Mouse (Mus musculus): ENCODE measurements around the gene Zfp54. TPM values are rescaled to one million over a fixed set of nuclear protein-coding genes. Genes with fewer than 3 reads are reported as not detected.

Gene Zfp54
- polyA plus RNA-seq, 1 experiment from 2014 or later = 5.4 TPM

Other genes with a start within 250 kb of the Zfp54 start
- not detected in 2 replicates for gene Vmn1r234, start 197.1 kb upstream of the Zfp54 start, polyA plus RNA-seq (2014; fragmentation: Nextera tagmentation; extraction: Ambion mirVana)
- gene Vmn1r235, start 166.8 kb upstream of the Zfp54 start, polyA plus RNA-seq (2014; fragmentation: Nextera tagmentation; extraction: Ambion mirVana) = not detected in 2 replicates
- not detected in 2 replicates for gene Vmn1r236, start 140.3 kb upstream of the Zfp54 start, polyA plus RNA-seq (2014; fragmentation: Nextera tagmentation; extraction: Ambion mirVana)
- not detected in 2 replicates for gene Vmn1r237, start 111.4 kb upstream of the Zfp54 start, polyA plus RNA-seq (2014; fragmentation: Nextera tagmentation; extraction: Ambion mirVana)
- gene Zfp677, start 39.5 kb upstream of the Zfp54 start, polyA plus RNA-seq (2014; fragmentation: Nextera tagmentation; extraction: Ambion mirVana) = 5.2 and 7.2 TPM in 2 replicates
- 13.9 and 17.5 TPM in 2 replicates for gene Zfp51, start 27.1 kb downstream of the Zfp54 start, polyA plus RNA-seq (2014; fragmentation: Nextera tagmentation; extraction: Ambion mirVana)
- gene Zfp53, start 65.8 kb downstream of the Zfp54 start, polyA plus RNA-seq (2014; fragmentation: Nextera tagmentation; extraction: Ambion mirVana) = 10.9 and 11.4 TPM in 2 replicates
- gene Zfp52, start 112.3 kb downstream of the Zfp54 start, polyA plus RNA-seq (2014; fragmentation: Nextera tagmentation; extraction: Ambion mirVana) = 1.5 TPM in 2 replicates
- gene Zfp948, start 143.8 kb downstream of the Zfp54 start, polyA plus RNA-seq (2014; fragmentation: Nextera tagmentation; extraction: Ambion mirVana) = 21.2 and 25.4 TPM in 2 replicates
- 11.5 and 16.1 TPM in 2 replicates for gene Zfp983, start 227.4 kb downstream of the Zfp54 start, polyA plus RNA-seq (2014; fragmentation: Nextera tagmentation; extraction: Ambion mirVana)